ENCODE assay signal across 8 mouse cellular contexts in the genomic region with DNA sequence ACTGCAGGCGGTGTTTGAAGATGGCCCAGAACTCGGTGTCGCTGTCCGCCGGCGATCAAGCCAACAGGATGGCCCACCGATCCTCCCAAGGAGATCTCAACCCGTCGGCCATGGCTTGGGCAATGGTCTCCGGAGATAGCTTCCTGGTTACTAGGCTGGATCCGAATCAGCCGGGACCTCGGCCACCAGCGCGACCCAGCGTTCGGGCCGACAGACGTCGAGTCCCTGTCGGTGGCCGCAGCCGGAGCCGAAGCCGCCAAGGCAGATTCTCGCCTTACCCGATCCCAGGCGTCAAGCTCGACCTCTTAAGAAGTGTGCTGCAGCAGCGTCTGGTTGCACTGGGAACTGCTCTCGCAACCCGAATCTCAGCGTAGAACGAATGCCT. TPM values are rescaled to one million over a fixed set of nuclear protein-coding genes. Genes with fewer than 3 reads are reported as not detected.
DNase-seq lines count a peak whose midpoint lies in the region; ATAC-seq and TF ChIP-seq lines count a peak whose summit lies in the region.

No protein-coding gene starts in this region.

- peak overlapping the region; percentile 87 for H3K4me2 ChIP-seq in heart, embryonic 11.5 days
- peak overlapping the region; percentile 76 for H3K4me2 ChIP-seq in forebrain, embryonic 12.5 days
- H3K4me2 ChIP-seq in liver, embryonic 12.5 days = peak overlapping the region; percentile 85
- peak overlapping the region; percentile 95 for H3K4me2 ChIP-seq in stomach, embryonic 16.5 days (ENCODE audit: low read depth, low read length)

- no peak for TF ChIP-seq POLR2A in ES-Bruce4 (IDR thresholded peaks at IDR 0.05; ENCODE audit: insufficient read depth, low read length)

- WGBS in heart, embryonic 11.5 days (ENCODE audit: insufficient replicate concordance) = 3% methylated on average over 34 of the region's 34 CpGs
- WGBS in forebrain, embryonic 12.5 days = 3% methylated on average over 34 of the region's 34 CpGs
- WGBS in liver, embryonic 12.5 days (ENCODE audit: insufficient replicate concordance) = 2% methylated on average over 34 of the region's 34 CpGs
- 2% methylated on average over 34 of the region's 34 CpGs for WGBS in stomach, embryonic 16.5 days

- H3K27ac ChIP-seq in heart, embryonic 11.5 days (ENCODE audit: low read depth, low read length) = peak overlapping the region; percentile 77
- peak overlapping the region; percentile 33; the same call in 1 of the 2 replicates for H3K27ac ChIP-seq in ES-Bruce4 (ENCODE audit: insufficient read depth, low read length)
- peak overlapping the region; percentile 89 for H3K27ac ChIP-seq in forebrain, embryonic 12.5 days
- H3K27ac ChIP-seq in liver, embryonic 12.5 days = peak overlapping the region; percentile 89
- H3K27ac ChIP-seq in stomach, embryonic 16.5 days (ENCODE audit: low read length) = peak overlapping the region; percentile 75

- no peak for TF ChIP-seq EP300 in ES-Bruce4 (IDR thresholded peaks at IDR 0.05; ENCODE audit: insufficient read depth, low read depth, low read length)

- H3K4me1 ChIP-seq in heart, embryonic 11.5 days (ENCODE audit: control insufficient read depth, insufficient read depth, low read length) = peaks cover 9% of the 10 kb centered on the region
- H3K4me1 ChIP-seq in ES-Bruce4 (ENCODE audit: control insufficient read depth, insufficient read depth, low read length) = no peaks in the 10 kb centered on the region
- H3K4me1 ChIP-seq in forebrain, embryonic 12.5 days = peaks cover 17% of the 10 kb centered on the region
- peaks cover 29% of the 10 kb centered on the region for H3K4me1 ChIP-seq in liver, embryonic 12.5 days
- peaks cover 15% of the 10 kb centered on the region for H3K4me1 ChIP-seq in stomach, embryonic 16.5 days (ENCODE audit: control insufficient read depth, insufficient read depth, low read length)

- no peaks in the 10 kb centered on the region for H3K27me3 ChIP-seq in heart, embryonic 11.5 days (ENCODE audit: control insufficient read depth, insufficient read depth, low read length)
- H3K27me3 ChIP-seq in ES-Bruce4 (ENCODE audit: control insufficient read depth, insufficient read depth, low read length, poor library complexity, severe bottlenecking) = no peaks in the 10 kb centered on the region
- H3K27me3 ChIP-seq in forebrain, embryonic 12.5 days = peaks cover 13% of the 10 kb centered on the region
- 0 out of 2 replicates have a peak, but pooled peaks cover 3% of the 10 kb centered on the region for H3K27me3 ChIP-seq in liver, embryonic 12.5 days (replicated peaks)
- H3K27me3 ChIP-seq in stomach, embryonic 16.5 days (ENCODE audit: control insufficient read depth, insufficient read depth, low read length) = no peaks in the 10 kb centered on the region

- peak; percentile 36; the same call in 1 of the 2 replicates for ATAC-seq in heart, embryonic 11.5 days (replicated peaks; ENCODE audit: insufficient number of reproducible peaks, low FRiP score, low TSS enrichment)
- peak; percentile 33; the same call in 1 of the 2 replicates for ATAC-seq in forebrain, embryonic 12.5 days (ENCODE audit: low FRiP score)
- ATAC-seq in liver, embryonic 12.5 days = peak; percentile 60
- ATAC-seq in stomach, embryonic 16.5 days (ENCODE audit: insufficient read depth, low FRiP score) = peak; percentile 52

- no peak for TF ChIP-seq CTCF in ES-Bruce4 (IDR thresholded peaks at IDR 0.05; ENCODE audit: low read depth, low read length)

- H3K9ac ChIP-seq in heart, embryonic 11.5 days (ENCODE audit: low read depth, low read length) = peak overlapping the region; percentile 90
- peak overlapping the region; percentile 70 for H3K9ac ChIP-seq in ES-Bruce4 (ENCODE audit: low read depth, poor library complexity, severe bottlenecking)
- peak overlapping the region; percentile 89 for H3K9ac ChIP-seq in forebrain, embryonic 12.5 days
- H3K9ac ChIP-seq in liver, embryonic 12.5 days = peak overlapping the region; percentile 91
- peak overlapping the region; percentile 98 for H3K9ac ChIP-seq in stomach, embryonic 16.5 days (ENCODE audit: low read length)

- no peaks in the 10 kb centered on the region for H3K9me3 ChIP-seq in heart, embryonic 11.5 days (replicated peaks; ENCODE audit: control insufficient read depth, low read length)
- H3K9me3 ChIP-seq in ES-Bruce4 (replicated peaks; ENCODE audit: control insufficient read depth, insufficient read depth, low read length, poor library complexity, severe bottlenecking) = no peaks in the 10 kb centered on the region
- H3K9me3 ChIP-seq in forebrain, embryonic 12.5 days = no peaks in the 10 kb centered on the region
- no peaks in the 10 kb centered on the region for H3K9me3 ChIP-seq in liver, embryonic 12.5 days (replicated peaks)
- no peaks in the 10 kb centered on the region for H3K9me3 ChIP-seq in stomach, embryonic 16.5 days (replicated peaks; ENCODE audit: control insufficient read depth, low read length)

- H3K4me3 ChIP-seq in heart, embryonic 11.5 days (ENCODE audit: low read depth, low read length) = peak overlapping the region; percentile 82
- H3K4me3 ChIP-seq in ES-Bruce4 (ENCODE audit: low read depth, low read length) = peak overlapping the region; percentile 83
- peak overlapping the region; percentile 89 for H3K4me3 ChIP-seq in forebrain, embryonic 12.5 days (replicated peaks)
- peak overlapping the region; percentile 94 for H3K4me3 ChIP-seq in liver, embryonic 12.5 days
- peak overlapping the region; percentile 66 for H3K4me3 ChIP-seq in stomach, embryonic 16.5 days (replicated peaks; ENCODE audit: low read length)

- DNase-seq in heart, adult 8-10 months (ENCODE audit: low spot score) = no peak
- no peak for DNase-seq in cerebellum, adult 11-12 months
- no peak for DNase-seq in adrenal gland, postnatal 25 days

- H3K36me3 ChIP-seq in heart, embryonic 11.5 days (ENCODE audit: control insufficient read depth, insufficient read depth, low read length) = peaks cover 7% of the 10 kb centered on the region
- peaks cover 25% of the 10 kb centered on the region for H3K36me3 ChIP-seq in ES-Bruce4 (ENCODE audit: control insufficient read depth, insufficient read depth, low read length, poor library complexity, severe bottlenecking)
- peaks cover 27% of the 10 kb centered on the region for H3K36me3 ChIP-seq in forebrain, embryonic 12.5 days (replicated peaks)
- H3K36me3 ChIP-seq in liver, embryonic 12.5 days = peaks cover 34% of the 10 kb centered on the region
- H3K36me3 ChIP-seq in stomach, embryonic 16.5 days (ENCODE audit: control insufficient read depth, insufficient read depth, low read length) = peaks cover 10% of the 10 kb centered on the region

RNA-seq across cellular contexts. Expression of a gene that starts 0.3 kb away (rescaled TPM):
- 25.6 and 30.7 TPM in 2 replicates for polyA plus RNA-seq in heart, embryonic 11.5 days (2014; fragmentation: Nextera tagmentation; extraction: Ambion mirVana)
- 10 to 100 TPM; 42.6 to 52.1 (median 44.2) TPM for total RNA-seq in heart, adult 8-10 months (2022)
- polyA plus RNA-seq in ES-Bruce4 (2011; ENCODE audit: insufficient read depth, insufficient read length, low read depth, missing spikeins) = 11.8 and 16.1 TPM in 2 replicates
- polyA plus RNA-seq in forebrain, embryonic 12.5 days (2016; fragmentation: Nextera tagmentation; extraction: Ambion mirVana) = 37.0 and 39.1 TPM in 2 replicates
- 22.1 and 22.4 TPM in 2 replicates for polyA plus RNA-seq in liver, embryonic 12.5 days (2016; fragmentation: Nextera tagmentation; extraction: Ambion mirVana)
- polyA plus RNA-seq in stomach, embryonic 16.5 days (2015; fragmentation: Nextera tagmentation; extraction: Ambion mirVana) = 25.4 and 29.2 TPM in 2 replicates
- total RNA-seq in adrenal gland, postnatal 25 days (2021) = 54.3 and 55.8 TPM in 2 replicates

RNA-seq across cellular contexts. Expression of a gene that starts 0.4 kb away (rescaled TPM):
- 88.4 and 95.9 TPM in 2 replicates for polyA plus RNA-seq in heart, embryonic 11.5 days (2014; fragmentation: Nextera tagmentation; extraction: Ambion mirVana)
- total RNA-seq in heart, adult 8-10 months (2022) = 10 to 100 TPM; 18.4 to 21.5 (median 21.0) TPM
- polyA plus RNA-seq in ES-Bruce4 (2011; ENCODE audit: insufficient read depth, insufficient read length, low read depth, missing spikeins) = 60.7 and 61.6 TPM in 2 replicates
- 109 and 111 TPM in 2 replicates for polyA plus RNA-seq in forebrain, embryonic 12.5 days (2016; fragmentation: Nextera tagmentation; extraction: Ambion mirVana)
- polyA plus RNA-seq in liver, embryonic 12.5 days (2016; fragmentation: Nextera tagmentation; extraction: Ambion mirVana) = 72.1 and 73.6 TPM in 2 replicates
- 115 and 124 TPM in 2 replicates for polyA plus RNA-seq in stomach, embryonic 16.5 days (2015; fragmentation: Nextera tagmentation; extraction: Ambion mirVana)
- 64.6 and 70.8 TPM in 2 replicates for total RNA-seq in adrenal gland, postnatal 25 days (2021)

RNA-seq across cellular contexts. Expression of a gene that starts 15.1 kb away (rescaled TPM):
- 86.4 and 96.7 TPM in 2 replicates for polyA plus RNA-seq in heart, embryonic 11.5 days (2014; fragmentation: Nextera tagmentation; extraction: Ambion mirVana)
- total RNA-seq in heart, adult 8-10 months (2022) = 10 to 100 TPM; 63.5 to 72.7 (median 67.9) TPM
- 55.9 and 61.1 TPM in 2 replicates for polyA plus RNA-seq in ES-Bruce4 (2011; ENCODE audit: insufficient read depth, insufficient read length, low read depth, missing spikeins)
- polyA plus RNA-seq in forebrain, embryonic 12.5 days (2016; fragmentation: Nextera tagmentation; extraction: Ambion mirVana) = 95.8 and 107 TPM in 2 replicates
- polyA plus RNA-seq in liver, embryonic 12.5 days (2016; fragmentation: Nextera tagmentation; extraction: Ambion mirVana) = 165 and 172 TPM in 2 replicates
- 141 and 149 TPM in 2 replicates for polyA plus RNA-seq in stomach, embryonic 16.5 days (2015; fragmentation: Nextera tagmentation; extraction: Ambion mirVana)
- total RNA-seq in adrenal gland, postnatal 25 days (2021) = 112 and 121 TPM in 2 replicates

Comparison
In these comparisons a context has a peak if more than half of its experiments do, and no peak if none do; other contexts are left out.
1. H3K27ac ChIP-seq: peak in every context shown above with its lines; median percentile 89 in forebrain, embryonic 12.5 days; 89 in liver, embryonic 12.5 days; 77 in heart, embryonic 11.5 days; 75 in stomach, embryonic 16.5 days; 33 in ES-Bruce4.